Mouse (Mus musculus) cerebellum, adult 2 months (tissue): ENCODE measurements around the gene Trim15.

Experiments
- CTCF ChIP-seq: fragments of 200-500 bp; IDR thresholded peaks from 2 replicates; pipeline ENCODE4 v1.5.1; 2011; ENCODE audit warnings: low read depth, mild to moderate bottlenecking, control low read depth, low read length, moderate library complexity, borderline replicate concordance; ENCODE audit not compliant: insufficient read depth
- POLR2A ChIP-seq: fragments of 200-500 bp; IDR thresholded peaks from 2 replicates; pipeline ENCODE4 v1.6.1; 2011; ENCODE audit warnings: low read length, control low read depth, borderline replicate concordance; ENCODE audit not compliant: insufficient read depth

DNA sequence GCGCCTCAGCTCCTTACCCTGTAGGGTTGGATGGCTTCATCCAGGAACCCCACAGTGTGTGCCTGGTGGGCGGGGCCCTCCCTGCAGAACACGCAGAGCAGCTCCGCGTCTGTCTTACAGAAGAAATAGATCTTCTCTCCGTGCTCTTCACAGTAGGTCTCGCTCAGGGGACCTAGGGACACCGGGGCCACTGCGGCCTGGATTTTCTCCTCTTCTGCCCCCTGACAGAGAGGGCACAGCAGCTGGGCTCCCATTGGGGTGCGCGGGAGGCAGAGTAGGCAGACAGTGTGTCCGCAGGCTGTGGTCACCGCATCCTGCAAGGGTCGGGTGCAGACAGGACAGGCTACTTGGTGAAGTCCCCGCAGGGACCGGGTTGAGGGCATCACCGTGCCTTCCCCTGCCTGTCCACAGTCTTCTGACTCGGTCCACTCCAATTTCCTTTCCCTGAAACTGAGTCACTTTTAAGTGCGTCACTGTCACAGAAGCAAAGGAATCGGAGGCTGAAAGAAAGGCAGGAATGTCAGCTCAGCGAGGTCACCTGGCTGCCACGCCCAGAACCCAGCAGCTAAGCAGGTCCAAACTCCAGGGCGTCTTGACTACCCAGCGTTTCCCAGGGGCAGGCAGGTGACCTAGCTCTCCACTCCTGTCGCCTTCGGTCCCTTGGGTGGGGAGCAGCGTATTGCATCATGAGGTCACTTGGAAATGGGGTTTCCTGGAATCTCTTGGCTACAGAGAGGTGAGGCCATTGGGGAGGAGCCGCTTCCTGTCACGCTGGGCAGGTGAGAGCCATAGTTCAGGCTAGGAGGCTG is at the start of gene Trim15:
- TF ChIP-seq POLR2A (no peak), CTCF (no peak)
